Mouse (Mus musculus): ENCODE data around the gene Fuca1. TPM values are rescaled to one million over a fixed set of nuclear protein-coding genes. Genes with fewer than 3 reads are reported as not detected.

The Fuca1 gene
- polyA plus RNA-seq (2015; fragmentation: Nextera tagmentation; extraction: Ambion mirVana): 45.2 and 50.7 TPM in 2 replicates

- H3K27me3 ChIP-seq (ENCODE audit: insufficient read depth, low read length): no peaks in the 10 kb centered on the region
- H3K9ac ChIP-seq (replicated peaks): peak within 1 kb of the TSS; percentile 80
- H3K4me1 ChIP-seq (ENCODE audit: insufficient read depth): peaks cover 15% of the 10 kb centered on the region
- ATAC-seq: peak; percentile 94
- H3K4me3 ChIP-seq (ENCODE audit: low read depth, low read length): peak within 1 kb of the TSS; percentile 82
- 1% methylated on average over 60 of the region's 60 CpGs for WGBS (ENCODE audit: insufficient replicate concordance)
- TF ChIP-seq CTCF (IDR thresholded peaks at IDR 0.05; ENCODE audit: low read depth): peak; percentile 86
- TF ChIP-seq EP300 (IDR thresholded peaks at IDR 0.05; ENCODE audit: low read depth): no peak; the same call in none of the 2 replicates
- H3K4me2 ChIP-seq (ENCODE audit: low read depth, low read length): peak within 1 kb of the TSS; percentile 99
- H3K36me3 ChIP-seq (replicated peaks; ENCODE audit: insufficient read depth, low read length): peaks cover 19% of the 10 kb centered on the region
- no peaks in the 10 kb centered on the region for H3K9me3 ChIP-seq (ENCODE audit: low read length)
- H3K27ac ChIP-seq (ENCODE audit: low read depth): peak within 1 kb of the TSS; percentile 73
- peak; percentile 98 for DNase-seq
Observed at GRCm38 (mm10) chr4:135920304-135921241, at the start of gene Fuca1. Gene Fuca1, plus strand, starts transcription at chr4:135920735.

GRCm38 (mm10) chr4:135872015-135872414, 48.5 kb upstream of the Fuca1 start:
- TF ChIP-seq CTCF (IDR thresholded peaks at IDR 0.05; ENCODE audit: low read depth): no peak
- TF ChIP-seq EP300 (IDR thresholded peaks at IDR 0.05; ENCODE audit: low read depth): no peak
- peak overlapping the region; percentile 5; the same call in 1 of the 2 replicates for H3K27ac ChIP-seq (ENCODE audit: low read depth)
- H3K27me3 ChIP-seq (ENCODE audit: insufficient read depth, low read length): no peaks in the 10 kb centered on the region
- peaks cover 41% of the 10 kb centered on the region for H3K4me1 ChIP-seq (ENCODE audit: insufficient read depth)
- WGBS (ENCODE audit: insufficient replicate concordance): 37% methylated on average over 3 of the region's 3 CpGs
- no peaks in the 10 kb centered on the region for H3K9me3 ChIP-seq (ENCODE audit: low read length)
- DNase-seq (peak; percentile 10), ATAC-seq (no peak)
- H3K4me2 ChIP-seq (ENCODE audit: low read depth, low read length): peak overlapping the region; percentile 88
- H3K4me3 ChIP-seq (ENCODE audit: low read depth, low read length): peak overlapping the region; percentile 74
- peak overlapping the region; percentile 90 for H3K9ac ChIP-seq (replicated peaks)
- H3K36me3 ChIP-seq (replicated peaks; ENCODE audit: insufficient read depth, low read length): peaks cover 35% of the 10 kb centered on the region

DNA sequence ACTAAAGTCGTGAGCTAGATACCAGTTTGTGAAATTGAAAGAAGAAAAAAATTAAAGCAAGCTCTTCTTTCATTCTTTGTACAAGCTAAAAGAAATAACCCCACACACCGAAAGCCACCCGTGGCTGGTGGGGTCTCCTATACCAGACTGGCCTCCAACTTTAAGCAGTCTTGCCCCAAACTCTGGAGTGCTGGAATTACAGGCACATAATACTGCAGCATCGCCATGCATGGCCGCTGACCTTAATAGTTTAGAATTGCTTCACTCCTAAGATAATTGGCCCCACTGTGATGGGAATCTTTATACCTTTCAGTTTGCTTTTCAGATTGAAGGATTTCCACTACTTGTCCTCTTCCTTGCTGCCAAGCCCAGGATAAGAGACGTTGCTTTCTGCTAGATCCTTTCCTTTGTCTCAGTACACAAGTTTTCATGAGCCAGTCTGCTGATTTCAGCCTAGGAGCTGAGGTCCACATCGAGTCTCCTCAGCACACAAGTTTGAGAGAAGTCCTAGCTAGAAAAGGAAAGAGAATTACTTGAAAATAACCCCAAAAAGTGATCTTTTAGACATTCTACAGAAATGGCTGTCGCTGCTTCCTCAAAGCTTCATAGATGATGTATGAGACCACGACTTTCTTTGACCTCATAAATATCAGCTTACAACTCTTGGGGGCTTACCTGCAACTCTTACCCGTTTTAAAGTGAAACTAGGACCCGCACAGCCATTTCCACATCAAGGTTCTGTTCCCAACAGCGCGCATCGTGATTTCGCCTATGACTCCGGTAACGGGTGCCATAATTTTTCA, 47.7 kb upstream of the Fuca1 start:
- Histone ChIP-seq H3K4me2 (ENCODE audit: low read depth, low read length) (peak overlapping the region; percentile 88), H3K4me3 (ENCODE audit: low read depth, low read length) (peak overlapping the region; percentile 74), H3K27me3 (ENCODE audit: insufficient read depth, low read length) (no peaks in the 10 kb centered on the region), H3K9me3 (ENCODE audit: low read length) (no peaks in the 10 kb centered on the region), H3K4me1 (ENCODE audit: insufficient read depth) (peaks cover 42% of the 10 kb centered on the region), H3K27ac (ENCODE audit: low read depth) (peak overlapping the region; percentile 98), H3K36me3 (replicated peaks; ENCODE audit: insufficient read depth, low read length) (peaks cover 35% of the 10 kb centered on the region), H3K9ac (replicated peaks) (peak overlapping the region; percentile 90)
- WGBS (ENCODE audit: insufficient replicate concordance): 7% methylated on average over 17 of the region's 17 CpGs
- ATAC-seq (no peak), DNase-seq (peak; percentile 20)
- TF ChIP-seq EP300 (IDR thresholded peaks at IDR 0.05; ENCODE audit: low read depth): no peak
- no peak for TF ChIP-seq CTCF (IDR thresholded peaks at IDR 0.05; ENCODE audit: low read depth)

- DNase-seq (peak; percentile 95), ATAC-seq (peak; percentile 94)
- no peak for TF ChIP-seq CTCF (IDR thresholded peaks at IDR 0.05; ENCODE audit: low read depth)
- TF ChIP-seq EP300 (IDR thresholded peaks at IDR 0.05; ENCODE audit: low read depth): peak; percentile 51; the same call in 1 of the 2 replicates
- Histone ChIP-seq H3K9me3 (ENCODE audit: low read length) (no peaks in the 10 kb centered on the region), H3K4me3 (ENCODE audit: low read depth, low read length) (peak within 1 kb of the TSS; percentile 74), H3K27me3 (ENCODE audit: insufficient read depth, low read length) (no peaks in the 10 kb centered on the region), H3K4me2 (ENCODE audit: low read depth, low read length) (peak within 1 kb of the TSS; percentile 88), H3K36me3 (replicated peaks; ENCODE audit: insufficient read depth, low read length) (peaks cover 35% of the 10 kb centered on the region), H3K4me1 (ENCODE audit: insufficient read depth) (peaks cover 42% of the 10 kb centered on the region), H3K9ac (replicated peaks) (peak within 1 kb of the TSS; percentile 90), H3K27ac (ENCODE audit: low read depth) (peak within 1 kb of the TSS; percentile 98)
- WGBS (ENCODE audit: insufficient replicate concordance): under 1% methylated on average over 50 of the region's 60 CpGs
Observed at GRCm38 (mm10) chr4:135873526-135874202, 46.9 kb upstream of the Fuca1 start, which contains the start of gene Pnrc2. Gene Pnrc2, minus strand, starts transcription at chr4:135873850.

- H3K4me1 ChIP-seq (ENCODE audit: insufficient read depth): peaks cover 38% of the 10 kb centered on the region
- peak overlapping the region; percentile 88 for H3K4me2 ChIP-seq (ENCODE audit: low read depth, low read length)
- no peak overlapping the region for H3K4me3 ChIP-seq (ENCODE audit: low read depth, low read length)
- peaks cover 23% of the 10 kb centered on the region for H3K36me3 ChIP-seq (replicated peaks; ENCODE audit: insufficient read depth, low read length)
- H3K27me3 ChIP-seq (ENCODE audit: insufficient read depth, low read length): no peaks in the 10 kb centered on the region
- TF ChIP-seq CTCF (IDR thresholded peaks at IDR 0.05; ENCODE audit: low read depth) (no peak; the same call in 1 of the 2 replicates), EP300 (IDR thresholded peaks at IDR 0.05; ENCODE audit: low read depth) (no peak)
- 64% methylated on average over 10 of the region's 10 CpGs for WGBS (ENCODE audit: insufficient replicate concordance)
- H3K9ac ChIP-seq (replicated peaks): no peak overlapping the region
- H3K9me3 ChIP-seq (ENCODE audit: low read length): no peaks in the 10 kb centered on the region
- DNase-seq: peak; percentile 24
- peak overlapping the region; percentile 98 for H3K27ac ChIP-seq (ENCODE audit: low read depth)
- ATAC-seq: no peak
Observed at GRCm38 (mm10) chr4:135874564-135875535, 45.7 kb upstream of the Fuca1 start.
